Mouse (Mus musculus) gastrocnemius, adult 8-10 months (tissue): ENCODE measurements around the gene Castor1. TPM values are rescaled to one million over a fixed set of nuclear protein-coding genes. Genes with fewer than 3 reads are reported as not detected.
A peak's percentile ranks its signal among the peaks of the same experiment; 100 is the strongest.

Experiments
- DNase-seq, 2 experiments: peaks; one replicate each; pipeline ENCODE4 v3.0.0; 2022; ENCODE audit warnings: low spot score in 2 of 2
- total RNA-seq, 4 experiments: library from RNA; stranded (reverse); gene quantifications; 2 replicates each; pipeline ENCODE4 v1.2.4; 2022

Gene Castor1
- total RNA-seq, 4 experiments from 2014 or later, result 0.56 to 2.9 (median 1.8) TPM

DNA sequence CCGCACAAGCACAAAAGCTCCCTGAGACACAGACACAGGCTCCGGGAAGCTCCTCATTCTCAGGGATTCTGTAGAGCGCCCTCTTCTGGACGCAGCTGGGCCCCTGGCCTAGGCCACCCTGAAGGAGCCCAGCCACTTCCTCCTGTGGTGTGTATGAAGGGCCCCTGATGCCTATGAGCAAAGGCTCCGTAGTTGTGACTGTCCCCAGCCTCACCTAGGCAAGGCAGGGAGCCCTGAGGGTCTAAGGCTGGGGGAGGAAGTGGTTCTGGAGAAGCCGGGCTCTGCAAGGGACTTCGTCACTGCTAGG is 43.1 kb downstream of the Castor1 start:
- DNase-seq, result no peak

DNA sequence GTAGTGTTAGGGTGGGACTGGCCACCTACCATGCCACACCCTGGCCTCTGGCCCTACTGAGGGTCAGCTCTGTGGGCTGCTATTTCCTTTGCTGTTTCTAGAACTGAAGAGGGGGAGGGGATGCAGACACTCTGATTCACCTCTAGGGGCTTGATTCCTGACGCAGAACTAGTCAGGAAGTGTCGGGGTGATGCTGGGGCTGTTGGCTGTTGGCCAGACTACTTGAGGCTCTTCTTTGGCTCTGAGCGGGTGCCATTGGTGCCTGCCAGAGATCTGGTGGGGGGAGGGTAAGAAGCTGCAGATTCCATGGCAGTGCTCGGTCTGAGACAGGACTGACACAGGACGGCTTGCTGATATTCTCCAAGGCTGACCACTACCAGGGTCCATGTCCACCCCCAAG is 43.9 kb downstream of the Castor1 start:
- no peak for DNase-seq

DNA sequence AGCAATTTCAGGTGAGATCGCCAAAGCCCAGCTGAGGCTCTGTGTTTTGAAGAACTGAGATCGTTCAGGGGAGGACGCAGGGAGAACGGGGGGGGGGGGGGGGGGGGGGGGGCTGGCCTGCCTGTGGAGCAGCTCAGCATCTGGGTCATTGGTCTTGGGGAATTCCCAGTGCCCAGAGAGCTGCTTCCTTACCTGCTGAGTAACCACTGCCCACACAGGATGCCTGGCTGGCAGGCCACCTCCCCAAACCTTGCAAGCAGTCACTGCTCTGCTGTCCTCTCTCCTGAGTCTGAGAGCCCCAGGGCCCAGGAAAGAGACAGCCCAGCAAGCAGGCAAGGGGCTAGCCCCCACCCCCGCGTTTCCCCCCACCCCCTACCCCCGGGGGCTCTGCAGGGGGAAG is 44.8 kb downstream of the Castor1 start:
- no peak for DNase-seq

DNA sequence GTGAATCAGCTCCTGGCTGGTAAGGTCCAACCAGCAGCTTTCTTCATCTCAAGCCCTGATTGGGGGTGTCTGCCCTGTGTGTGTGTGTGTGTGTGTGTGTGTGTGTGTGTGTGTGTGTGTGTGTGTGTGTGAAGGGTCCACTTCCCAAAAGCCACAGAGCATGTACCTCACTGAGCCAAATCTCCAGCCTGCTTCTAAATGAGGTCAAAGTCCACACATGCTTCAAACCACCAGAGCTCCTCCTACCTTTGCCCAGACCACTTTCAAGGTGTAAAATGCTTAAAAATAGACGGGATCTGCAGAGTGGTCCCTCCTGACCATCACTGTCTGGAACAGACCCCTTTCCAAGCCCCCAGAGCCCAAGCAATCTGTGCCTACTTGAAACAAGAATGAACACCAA is 45.3 kb downstream of the Castor1 start:
- no peak for DNase-seq

DNA sequence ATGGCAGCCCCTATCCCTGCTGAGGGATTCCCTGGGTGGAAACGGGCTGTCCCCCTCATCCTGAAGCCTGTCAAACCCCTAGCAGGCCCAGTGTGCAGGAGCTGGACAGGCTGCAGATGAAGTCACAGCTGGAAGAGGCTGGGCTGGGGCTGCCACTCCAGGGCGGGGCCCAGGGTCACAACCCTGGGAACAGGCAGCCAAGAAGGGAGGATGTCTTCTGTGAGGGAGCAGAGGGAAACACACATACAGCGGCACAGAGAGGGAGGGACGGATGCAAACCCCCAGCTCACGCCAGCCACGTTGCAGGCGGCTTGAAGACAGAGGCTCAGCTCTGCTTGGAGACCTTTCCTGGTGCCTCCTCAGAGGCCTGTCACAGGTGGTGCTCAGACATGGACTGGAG is 46.0 kb downstream of the Castor1 start:
- DNase-seq, result peak; percentile 56 to 62

DNA sequence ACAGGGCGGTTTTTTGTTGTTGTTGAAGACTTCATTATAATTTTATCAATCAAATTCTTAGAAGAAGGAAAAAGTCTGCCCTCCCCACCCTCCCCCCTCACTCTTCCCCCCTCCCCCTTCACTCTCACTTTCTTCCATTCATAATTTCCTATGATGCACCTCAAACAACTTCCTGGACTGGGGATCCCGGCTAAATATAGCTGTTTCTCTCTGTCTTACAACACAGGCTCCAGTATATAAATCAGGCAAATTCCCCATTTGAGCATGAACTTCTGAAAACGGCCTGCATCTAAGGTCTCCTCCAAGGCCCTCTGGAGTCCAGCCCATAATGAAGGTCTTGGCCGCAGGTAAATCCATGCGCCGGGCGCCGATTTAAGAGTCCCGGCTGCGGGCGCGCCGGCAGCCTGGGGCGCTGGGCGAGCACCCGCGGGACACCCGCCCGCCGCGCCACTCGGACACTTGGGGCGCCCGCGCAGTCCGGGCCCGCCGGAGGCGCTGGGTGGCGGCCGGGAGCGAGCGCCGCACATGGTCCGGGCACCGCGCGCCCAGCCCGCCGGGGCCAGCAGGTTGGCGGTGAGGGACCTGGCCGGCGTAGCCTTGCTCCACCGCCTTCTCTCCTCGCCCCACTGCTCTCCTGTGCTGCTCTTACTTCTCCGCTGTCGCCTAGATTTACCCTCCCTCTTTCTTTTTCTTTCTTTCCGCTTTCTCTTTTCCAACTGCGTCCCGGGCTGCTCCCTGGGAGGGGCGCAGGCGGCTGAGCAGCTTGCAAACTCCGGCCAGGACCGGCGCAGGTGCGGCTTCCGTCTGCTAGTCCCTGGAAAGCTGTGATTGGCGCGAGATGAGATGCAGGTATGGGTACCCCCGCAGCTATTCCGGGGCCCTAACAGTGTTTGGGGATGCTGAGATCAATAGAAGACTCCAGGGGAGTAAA is 48.5 kb downstream of the Castor1 start:
- DNase-seq, result no peak

DNA sequence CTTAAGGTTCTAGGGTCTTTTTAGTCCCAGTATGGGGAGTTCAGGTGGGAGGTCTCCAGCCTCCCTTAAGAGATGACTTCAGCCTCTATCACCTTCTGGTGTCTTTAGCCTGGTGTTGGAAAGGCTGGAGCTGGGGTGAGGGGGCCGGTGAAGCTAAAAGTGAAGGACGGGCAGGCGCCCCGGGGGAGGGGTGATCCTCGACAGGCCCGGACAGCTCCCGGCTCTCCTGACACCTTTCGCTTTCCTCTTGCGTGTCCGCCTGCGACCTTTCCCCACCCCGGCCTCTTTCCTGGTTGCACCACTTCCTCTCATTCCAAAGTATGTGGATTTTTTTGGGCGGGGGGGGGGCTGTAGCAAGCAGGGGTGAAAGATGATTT is 49.2 kb downstream of the Castor1 start:
- DNase-seq, result no peak

DNA sequence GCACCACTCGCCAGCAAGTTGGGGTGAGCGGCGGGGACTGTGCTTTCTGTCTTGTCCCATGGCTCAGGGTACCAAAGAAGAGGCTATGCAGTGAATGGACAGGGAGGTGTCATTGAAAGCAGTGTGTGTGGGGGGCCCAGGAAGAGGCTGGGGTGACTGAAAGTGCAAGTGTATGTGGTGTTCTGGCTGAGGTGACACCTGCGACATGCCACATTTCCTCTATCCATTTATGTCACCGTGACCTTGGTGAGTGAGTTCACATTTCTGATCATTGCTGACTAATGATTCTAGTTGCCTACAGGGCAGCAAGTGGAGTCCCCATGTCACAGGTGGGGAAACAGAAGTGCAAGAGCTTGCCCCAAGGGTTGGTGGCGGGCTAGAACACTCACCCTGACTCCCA is 50.5 kb downstream of the Castor1 start:
- DNase-seq, result no peak

DNA sequence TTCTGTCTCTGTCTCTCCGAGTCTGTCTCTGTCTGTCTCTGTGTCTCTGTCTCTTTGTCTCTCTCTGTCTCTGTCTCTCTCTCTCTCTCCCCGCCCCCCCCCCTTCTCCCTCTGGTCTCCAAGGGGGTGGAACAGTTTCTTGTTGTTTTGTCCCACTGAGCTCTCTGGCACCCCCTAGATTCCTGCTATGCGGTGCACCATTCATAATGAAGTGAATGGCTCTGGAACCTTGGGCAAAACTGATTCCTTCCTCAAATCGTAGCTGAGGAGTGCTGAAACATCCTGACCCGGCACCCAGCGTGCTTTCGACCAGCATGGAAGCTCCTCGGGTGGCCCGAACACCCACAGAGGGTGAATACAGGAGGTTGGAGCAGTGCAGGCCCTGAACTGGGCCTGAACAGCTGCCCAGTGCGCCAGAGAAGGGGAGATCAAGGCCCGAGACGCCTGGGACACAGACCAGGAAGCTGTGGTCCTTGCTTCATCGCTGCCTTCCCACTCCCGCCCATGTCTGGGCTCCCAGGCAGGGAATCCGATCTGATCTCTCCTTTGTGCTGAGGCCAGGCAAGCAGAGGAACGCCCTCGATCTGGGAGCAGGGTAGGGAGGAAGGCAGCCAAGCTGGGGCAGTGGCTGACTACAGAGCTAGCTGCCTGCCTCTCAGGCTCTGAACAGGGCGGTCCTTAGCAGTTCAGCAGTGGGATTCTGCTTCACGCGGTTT is 52.9 kb downstream of the Castor1 start:
- DNase-seq, result peak; percentile 58 to 71

DNA sequence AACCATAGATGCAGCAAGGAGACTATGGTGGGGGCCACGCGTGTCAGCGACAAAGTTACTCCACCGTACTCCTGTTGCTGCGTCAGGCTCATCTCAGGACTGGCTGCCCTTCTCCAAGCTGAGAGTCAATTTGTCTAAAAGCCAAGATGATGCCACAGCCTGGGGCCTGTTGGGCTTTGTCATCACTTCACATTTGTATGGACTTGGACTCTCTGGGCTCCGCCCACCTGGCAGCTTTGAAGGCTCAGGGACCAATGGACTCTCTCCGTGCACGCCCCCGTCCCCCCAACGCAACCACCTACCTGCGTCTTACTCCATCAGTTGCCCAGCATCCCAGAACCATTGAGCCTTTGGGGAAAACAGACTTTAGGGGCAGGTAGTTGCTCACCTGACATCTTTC is 53.5 kb downstream of the Castor1 start:
- DNase-seq, result no peak

Other genes with a start within 250 kb of the Castor1 start
- gene 4930556J24Rik, start 241.4 kb upstream of the Castor1 start, total RNA-seq, result not detected
- gene Gal3st1, start 234.6 kb upstream of the Castor1 start, total RNA-seq, result under 1 TPM in 2 of 4 experiments, not detected in 2; 0.24 to 0.31 TPM
- gene Sec14l4, start 186.8 kb upstream of the Castor1 start, total RNA-seq, result not detected
- not detected for gene Sec14l3, start 153.4 kb upstream of the Castor1 start, total RNA-seq
- 10 to 100 TPM; 37.5 to 49.4 (median 44.0) TPM for gene Mtfp1, start 122.8 kb upstream of the Castor1 start, total RNA-seq
- under 1 TPM in 3 of 4 experiments, not detected in 1; 0.11 to 0.46 (median 0.24) TPM for gene Sec14l2, start 94.8 kb upstream of the Castor1 start, total RNA-seq
- gene Rnf215, start 83.0 kb upstream of the Castor1 start, total RNA-seq, result 1 to 10 TPM; 2.9 to 4.4 (median 4.0) TPM
- gene Ccdc157, start 57.9 kb upstream of the Castor1 start, total RNA-seq, result 1 to 10 TPM; 1.7 to 2.5 (median 2.2) TPM
- gene Sf3a1, start 57.9 kb upstream of the Castor1 start, total RNA-seq, result 10 to 100 TPM; 11.3 to 15.6 (median 12.2) TPM
- 1 to 10 TPM; 2.7 to 4.5 (median 3.7) TPM for gene Tbc1d10a, start 31.4 kb upstream of the Castor1 start, total RNA-seq
- not detected for gene Osm, start 18.2 kb downstream of the Castor1 start, total RNA-seq
- under 1 TPM in 2 of 4 experiments, not detected in 2; 0.19 to 0.22 TPM for gene Lif, start 39.3 kb downstream of the Castor1 start, total RNA-seq
- not detected for gene Hormad2, start 222.9 kb downstream of the Castor1 start, total RNA-seq